In genomic region chr3:97824011-97824711, GRCm38 (mm10) we compare ENCODE assay signal across 8 mouse cellular contexts.
DNase-seq lines count a peak whose midpoint lies in the region; ATAC-seq and TF ChIP-seq lines count a peak whose summit lies in the region.

No protein-coding gene starts in this region.

- TF ChIP-seq RAD21 in CH12.LX (IDR thresholded peaks at IDR 0.05; ENCODE audit: low read depth, low read length), result no peak

- in situ Hi-C loops in CH12.LX (cut with MboI; ENCODE audit: low pct_ligation_motif_present, low pct_unique_long_range_greater_than_20kb, low sequenced_read_pairs), result no loop called here

- peak; percentile 52 for TF ChIP-seq EP300 in CH12.LX (IDR thresholded peaks at IDR 0.05; ENCODE audit: low read length)
- TF ChIP-seq EP300 in lung, postnatal 0 days (IDR thresholded peaks at IDR 0.05), result no peak

- TF ChIP-seq POLR2A in CH12.LX (IDR thresholded peaks at IDR 0.05; ENCODE audit: low read depth, low read length), result no peak
- TF ChIP-seq POLR2A in kidney, adult 2 months (IDR thresholded peaks at IDR 0.05; ENCODE audit: low read depth, low read length), result no peak

- peak; percentile 79 for ATAC-seq in lung, postnatal 0 days
- ATAC-seq in erythroid progenitor cell, adult 5-6 weeks (replicated peaks; ENCODE audit: low FRiP score, poor library complexity, severe bottlenecking), result no peak

- peak overlapping the region; percentile 24; the same call in 1 of the 2 replicates for H3K9ac ChIP-seq in CH12.LX (ENCODE audit: insufficient read depth, low read depth)
- H3K9ac ChIP-seq in lung, postnatal 0 days (replicated peaks; ENCODE audit: low read depth), result no peak overlapping the region

- H3K4me1 ChIP-seq in CH12.LX (ENCODE audit: control insufficient read depth in 1 of 2, insufficient read depth in 2 of 2), result peaks cover 7 to 46% of the 10 kb centered on the region in 2 experiments
- H3K4me1 ChIP-seq in kidney, adult 2 months (ENCODE audit: control insufficient read depth, insufficient read depth, low read length), result peaks cover 8% of the 10 kb centered on the region; the same call in 1 of the 2 replicates
- no peaks in the 10 kb centered on the region for H3K4me1 ChIP-seq in lung, postnatal 0 days (ENCODE audit: insufficient read depth, low read depth, low read length)

- dilution Hi-C loops in CH12.LX (cut with MboI; ENCODE audit: extremely low pct_ligation_motif_present, extremely low pct_unique_long_range_greater_than_20kb, low sequenced_read_pairs), result no loop called here

- no peaks in the 10 kb centered on the region for H3K36me3 ChIP-seq in CH12.LX (replicated peaks in 1 of 2; ENCODE audit: control insufficient read depth in 1 of 2, insufficient read depth in 1 of 2, low read length in 1 of 2)
- H3K36me3 ChIP-seq in kidney, adult 2 months (ENCODE audit: control insufficient read depth, insufficient read depth, low read length), result no peaks in the 10 kb centered on the region
- no peaks in the 10 kb centered on the region for H3K36me3 ChIP-seq in lung, postnatal 0 days (ENCODE audit: insufficient read depth, low read length)

- peak overlapping the region; percentile 24 for H3K4me2 ChIP-seq in CH12.LX (ENCODE audit: insufficient read depth, low read depth, poor library complexity, severe bottlenecking)
- peak overlapping the region; percentile 60 for H3K4me2 ChIP-seq in lung, postnatal 0 days (replicated peaks; ENCODE audit: low read depth, low read length)

- peak; percentile 78 for DNase-seq in CH12.LX (ENCODE audit: extremely low read depth)
- peak; percentile 65 for DNase-seq in embryo, embryonic 11 days
- peak; percentile 65 for DNase-seq in heart, adult 9 months (ENCODE audit: low spot score in 2 of 2)
- DNase-seq in kidney, adult 2 months, result peak; percentile 61
- DNase-seq in lung, postnatal 0 days (ENCODE audit: low spot score), result peak; percentile 46
- peak; percentile 48 for DNase-seq in retina, embryonic 14.5 days (ENCODE audit: low spot score)
- DNase-seq in testis, postnatal 10 days (ENCODE audit: low spot score), result no peak

- H3K27ac ChIP-seq in CH12.LX (ENCODE audit: insufficient read depth, low read depth), result no peak overlapping the region
- H3K27ac ChIP-seq in kidney, adult 2 months (ENCODE audit: insufficient read depth, low read depth, low read length), result peak overlapping the region; percentile 34; the same call in 1 of the 2 replicates
- no peak overlapping the region for H3K27ac ChIP-seq in lung, postnatal 0 days (ENCODE audit: low read length)

- H3K79me2 ChIP-seq in CH12.LX (replicated peaks; ENCODE audit: control insufficient read depth, extremely low read depth, insufficient read depth, poor library complexity, severe bottlenecking), result no peaks in the 10 kb centered on the region

- no peaks in the 10 kb centered on the region for H3K9me3 ChIP-seq in CH12.LX (replicated peaks; ENCODE audit: low read length)
- H3K9me3 ChIP-seq in lung, postnatal 0 days (ENCODE audit: low read length), result no peaks in the 10 kb centered on the region

- H3K27me3 ChIP-seq in CH12.LX (replicated peaks), result no peaks in the 10 kb centered on the region
- no peaks in the 10 kb centered on the region for H3K27me3 ChIP-seq in kidney, adult 2 months (replicated peaks; ENCODE audit: control insufficient read depth, insufficient read depth, low read length)
- no peaks in the 10 kb centered on the region for H3K27me3 ChIP-seq in lung, postnatal 0 days (replicated peaks; ENCODE audit: insufficient read depth, low read length)

- under 1% methylated on average over 29 of the region's 29 CpGs for WGBS in kidney, adult 2 months
- under 1% methylated on average over 28 of the region's 29 CpGs for WGBS in lung, postnatal 0 days

- no peak for TF ChIP-seq CTCF in CH12.LX (conservative IDR thresholded peaks at IDR 0.05 in 1 of 2, IDR thresholded peaks at IDR 0.05 in 1 of 2; ENCODE audit: low read depth in 2 of 2, low read length in 2 of 2)
- no peak for TF ChIP-seq CTCF in kidney, adult 2 months (conservative IDR thresholded peaks at IDR 0.05; ENCODE audit: insufficient read depth, insufficient read length, low read depth, low read length)
- TF ChIP-seq CTCF in lung, postnatal 0 days (IDR thresholded peaks at IDR 0.05), result no peak

- H3K4me3 ChIP-seq in CH12.LX (replicated peaks in 1 of 3; ENCODE audit: low read depth in 2 of 3, low read length in 2 of 3, poor library complexity in 1 of 3), result peak overlapping the region; percentile 42 to 63 (median 45)
- H3K4me3 ChIP-seq in kidney, adult 2 months (ENCODE audit: insufficient read depth, low read depth, low read length), result peak overlapping the region; percentile 66
- peak overlapping the region; percentile 33; the same call in 1 of the 2 replicates for H3K4me3 ChIP-seq in lung, postnatal 0 days (ENCODE audit: low read depth, low read length)

TF ChIP-seq in CH12.LX, 34 proteins besides CTCF, POLR2A, EP300 and RAD21:
- no peak; the same call in 1 of the 2 replicates for TF ChIP-seq NELFE (IDR thresholded peaks at IDR 0.05; ENCODE audit: low read depth, low read length)
- peak; percentile 21; the same call in 1 of the 2 replicates for TF ChIP-seq MEF2A (IDR thresholded peaks at IDR 0.05; ENCODE audit: borderline replicate concordance, low read depth, low read length)
- TF ChIP-seq ZNF384 (IDR thresholded peaks at IDR 0.05; ENCODE audit: low read depth, low read length), result no peak
- no peak for TF ChIP-seq USF1 (IDR thresholded peaks at IDR 0.05; ENCODE audit: low read depth, low read length)
- peak; percentile 50; the same call in 1 of the 2 replicates for TF ChIP-seq ETS1 (conservative IDR thresholded peaks at IDR 0.05; ENCODE audit: low read depth, low read length)
- no peak for TF ChIP-seq ZC3H11A (IDR thresholded peaks at IDR 0.05; ENCODE audit: low read depth, low read length)
- 0 out of 2 replicates have a peak, but pooled peaks have one; percentile 42 for TF ChIP-seq E2F4 (IDR thresholded peaks at IDR 0.05; ENCODE audit: insufficient replicate concordance, low read depth, low read length)
- TF ChIP-seq NRF1 (IDR thresholded peaks at IDR 0.05; ENCODE audit: low read depth, low read length), result 0 out of 2 replicates have a peak, but pooled peaks have one; percentile 30
- peak; percentile 75 for TF ChIP-seq ELF1 (IDR thresholded peaks at IDR 0.05; ENCODE audit: low read depth, low read length)
- no peak for TF ChIP-seq SMC3 (IDR thresholded peaks at IDR 0.05; ENCODE audit: low read depth, low read length)
- no peak for TF ChIP-seq CHD1 (IDR thresholded peaks at IDR 0.05; ENCODE audit: low read depth, low read length)
- TF ChIP-seq JUN (IDR thresholded peaks at IDR 0.05; ENCODE audit: insufficient read depth, low read depth, low read length), result no peak
- no peak for TF ChIP-seq KAT2A (IDR thresholded peaks at IDR 0.05; ENCODE audit: insufficient replicate concordance, low read length)
- TF ChIP-seq UBTF (IDR thresholded peaks at IDR 0.05; ENCODE audit: low read depth, low read length), result no peak
- TF ChIP-seq MAX (IDR thresholded peaks at IDR 0.05; ENCODE audit: low read length), result peak; percentile 73
- no peak for TF ChIP-seq JUND (conservative IDR thresholded peaks at IDR 0.05; ENCODE audit: low read depth, low read length)
- no peak for TF ChIP-seq IRF4 (IDR thresholded peaks at IDR 0.05; ENCODE audit: low read depth, low read length)
- TF ChIP-seq PAX5 (IDR thresholded peaks at IDR 0.05; ENCODE audit: low read length), result no peak
- no peak for TF ChIP-seq RCOR1 (conservative IDR thresholded peaks at IDR 0.05; ENCODE audit: low read depth, low read length)
- no peak for TF ChIP-seq ZKSCAN1 (IDR thresholded peaks at IDR 0.05; ENCODE audit: borderline replicate concordance, low read depth, low read length)
- TF ChIP-seq TBP (conservative IDR thresholded peaks at IDR 0.05; ENCODE audit: low read depth, low read length), result no peak
- TF ChIP-seq ZMIZ1 (IDR thresholded peaks at IDR 0.05; ENCODE audit: low read depth, low read length), result no peak
- TF ChIP-seq CHD2 (IDR thresholded peaks at IDR 0.05; ENCODE audit: low read length), result no peak
- TF ChIP-seq GABPA (IDR thresholded peaks at IDR 0.05; ENCODE audit: insufficient replicate concordance, low read depth, low read length), result no peak
- TF ChIP-seq MXI1 (IDR thresholded peaks at IDR 0.05; ENCODE audit: low read depth, low read length), result peak; percentile 54; the same call in 1 of the 2 replicates
- TF ChIP-seq USF2 (conservative IDR thresholded peaks at IDR 0.05; ENCODE audit: low read depth, low read length), result no peak
- TF ChIP-seq POLR2AphosphoS2 (IDR thresholded peaks at IDR 0.05; ENCODE audit: low read depth, low read length), result no peak
- 0 out of 2 replicates have a peak, but pooled peaks have one; percentile 57 for TF ChIP-seq MAZ (IDR thresholded peaks at IDR 0.05; ENCODE audit: low read depth, low read length)
- TF ChIP-seq MYC (IDR thresholded peaks at IDR 0.05; ENCODE audit: low read depth, low read length), result no peak
- TF ChIP-seq SIN3A (IDR thresholded peaks at IDR 0.05; ENCODE audit: low read length), result 0 out of 2 replicates have a peak, but pooled peaks have one; percentile 54
- peak; percentile 26; the same call in 1 of the 2 replicates for TF ChIP-seq BHLHE40 (IDR thresholded peaks at IDR 0.05; ENCODE audit: low read depth, low read length)
- TF ChIP-seq TCF12 (IDR thresholded peaks at IDR 0.05; ENCODE audit: low read depth, low read length), result peak; percentile 48; the same call in 1 of the 2 replicates
- TF ChIP-seq HCFC1 (IDR thresholded peaks at IDR 0.05; ENCODE audit: low read depth, low read length), result peak; percentile 34; the same call in 1 of the 2 replicates
- no peak for TF ChIP-seq MAFK (IDR thresholded peaks at IDR 0.05; ENCODE audit: insufficient replicate concordance, low read length)
